Mouse (Mus musculus): ENCODE results near the gene Hsf2bp.

- TF ChIP-seq ZKSCAN1 (IDR thresholded peaks at IDR 0.05; ENCODE audit: low read depth, low read length): no peak
- no peak for TF ChIP-seq SIN3A (IDR thresholded peaks at IDR 0.05; ENCODE audit: low read length)
- TF ChIP-seq CTCF (IDR thresholded peaks at IDR 0.05 in 2 of 3, conservative IDR thresholded peaks at IDR 0.05 in 1 of 3; ENCODE audit: control insufficient read depth in 1 of 3, insufficient read depth in 1 of 3, low read depth in 2 of 3, low read length in 3 of 3, poor library complexity in 1 of 3, severe bottlenecking in 1 of 3): no peak
- TF ChIP-seq POLR2A (IDR thresholded peaks at IDR 0.05; ENCODE audit: control insufficient read depth in 1 of 2, insufficient read depth in 1 of 2, low read depth in 1 of 2, low read length in 2 of 2, poor library complexity in 1 of 2): no peak
- no peak for TF ChIP-seq MYB (IDR thresholded peaks at IDR 0.05; ENCODE audit: low read depth, low read length)
- TF ChIP-seq EP300 (IDR thresholded peaks at IDR 0.05; ENCODE audit: low read depth in 1 of 2, low read length in 2 of 2): no peak
- TF ChIP-seq NELFE (IDR thresholded peaks at IDR 0.05; ENCODE audit: low read depth, low read length): no peak
- TF ChIP-seq CHD1 (IDR thresholded peaks at IDR 0.05; ENCODE audit: low read depth, low read length): no peak
Measured at GRCm38 (mm10) chr17:32049914-32050313, 13.8 kb upstream of the Hsf2bp start.

All from MEL (cell line).